Mouse (Mus musculus) ES-Bruce4 (cell line): ENCODE measurements around the gene Sv2c.

ENCODE experiments used
- CTCF ChIP-seq: IDR thresholded peaks from one replicate; pipeline ENCODE4 v1.8.1; 2011; ENCODE audit warnings: low read depth, low read length
- EP300 ChIP-seq: IDR thresholded peaks from 2 replicates; pipeline ENCODE4 v1.6.1; 2011; ENCODE audit warnings: low read depth, low read length; ENCODE audit not compliant: insufficient read depth
- POLR2A ChIP-seq: IDR thresholded peaks from one replicate; pipeline ENCODE4 v1.8.1; 2011; ENCODE audit warnings: low read length; ENCODE audit not compliant: insufficient read depth

- TF ChIP-seq CTCF (no peak), EP300 (no peak), POLR2A (no peak)
Observed at GRCm38 (mm10) chr13:95949356-95949755, 183.0 kb downstream of the Sv2c start.
